Mouse (Mus musculus): ENCODE results near the gene Atp1a4.

GRCm38 (mm10) chr1:172307936-172308335, 49.7 kb upstream of the Atp1a4 start:
- no peak for TF ChIP-seq CTCF (IDR thresholded peaks at IDR 0.05; ENCODE audit: borderline replicate concordance, extremely low read depth, insufficient read depth, insufficient read length)
- no peak for TF ChIP-seq POLR2A (IDR thresholded peaks at IDR 0.05; ENCODE audit: borderline replicate concordance, extremely low read depth, insufficient read depth, insufficient read length, poor library complexity, severe bottlenecking)

Data from brain, embryonic 14.5 days (tissue).